Mouse (Mus musculus) erythroblast, embryonic 14.5 days (primary cell): ENCODE measurements at regions not wholly inside any gene's neighbourhood (a gene's known extent, or its start where the extent isn't known, plus 50 kb on each side); places are given as distances from the start of the nearest gene placed in this dataset.

ENCODE experiments used
- H3K27me3 ChIP-seq: 2 replicates; pipeline ENCODE4 v1.6.1; 2012; ENCODE audit warnings: inconsistent platforms; ENCODE audit not compliant: control insufficient read depth
- H3K36me3 ChIP-seq: 2 replicates; pipeline ENCODE4 v1.6.1; 2012; ENCODE audit warnings: mild to moderate bottlenecking, inconsistent platforms; ENCODE audit not compliant: control insufficient read depth
- H3K4me1 ChIP-seq: 2 replicates; pipeline ENCODE4 v1.6.1; 2012; ENCODE audit warnings: inconsistent platforms; ENCODE audit not compliant: control insufficient read depth
- H3K4me3 ChIP-seq: replicated peaks from 2 replicates; pipeline ENCODE3; 2012; ENCODE audit warnings: moderate library complexity, mild to moderate bottlenecking, inconsistent platforms
- H3K9me3 ChIP-seq: 2 replicates; pipeline ENCODE4 v1.6.1; 2012; ENCODE audit warnings: low read length, inconsistent platforms, mixed read lengths; ENCODE audit not compliant: control insufficient read depth
- GATA1 ChIP-seq: IDR thresholded peaks from 2 replicates; pipeline ENCODE4 v1.6.1; 2012; ENCODE audit warnings: low read length, inconsistent platforms, mixed read lengths
- TAL1 ChIP-seq: IDR thresholded peaks from 3 replicates; pipeline ENCODE4 v1.6.1; 2012; ENCODE audit warnings: low read length, inconsistent platforms, mixed read lengths

DNA sequence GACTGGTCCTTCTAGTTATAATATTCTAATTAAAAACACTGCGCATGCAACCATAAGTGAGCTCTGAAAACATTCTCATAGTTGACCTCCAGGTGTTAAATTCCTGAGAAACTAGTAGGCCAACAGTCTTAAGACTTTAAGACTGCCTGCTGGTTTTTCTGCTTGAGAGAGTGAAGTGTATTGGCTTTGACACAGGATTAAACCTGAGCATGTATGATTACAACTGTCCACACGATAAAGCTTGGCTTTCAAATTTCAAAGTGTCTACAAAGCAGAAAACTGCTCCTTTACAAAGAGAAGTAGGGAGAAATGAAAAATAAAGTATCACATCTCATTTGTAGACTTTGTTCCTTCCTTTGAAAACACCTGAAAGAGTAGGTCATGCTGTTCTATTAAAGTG lies 157.7 kb upstream of the Usp25 start:
- H3K27me3 ChIP-seq = no peaks in the 10 kb centered on the region
- no peak overlapping the region for H3K4me3 ChIP-seq
- H3K4me1 ChIP-seq = no peaks in the 10 kb centered on the region
- no peak for TF ChIP-seq TAL1
- TF ChIP-seq GATA1 = no peak
- H3K9me3 ChIP-seq = no peaks in the 10 kb centered on the region
- no peaks in the 10 kb centered on the region for H3K36me3 ChIP-seq

DNA sequence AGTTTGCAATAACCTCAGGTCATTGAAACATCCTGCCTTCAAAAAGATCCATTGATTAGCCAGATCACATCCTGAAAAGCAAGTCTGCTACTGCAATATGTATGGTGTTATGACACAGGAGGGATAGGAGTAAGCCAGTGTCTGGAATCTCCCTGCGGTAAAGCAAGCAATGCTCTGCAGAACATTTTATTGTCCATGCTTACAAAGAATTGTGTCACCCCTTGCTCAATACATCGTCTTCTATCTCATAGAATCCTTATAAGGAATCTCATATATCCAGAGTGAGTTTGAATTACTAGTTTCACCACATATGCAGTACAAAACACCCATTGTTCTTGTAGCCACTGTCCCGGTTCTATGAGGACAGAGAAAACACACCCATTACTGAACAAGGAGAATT lies 162.1 kb upstream of the Usp25 start:
- TF ChIP-seq TAL1 = no peak
- no peak for TF ChIP-seq GATA1
- no peaks in the 10 kb centered on the region for H3K27me3 ChIP-seq
- no peaks in the 10 kb centered on the region for H3K9me3 ChIP-seq
- H3K4me3 ChIP-seq = no peak overlapping the region
- H3K36me3 ChIP-seq = no peaks in the 10 kb centered on the region
- no peaks in the 10 kb centered on the region for H3K4me1 ChIP-seq

DNA sequence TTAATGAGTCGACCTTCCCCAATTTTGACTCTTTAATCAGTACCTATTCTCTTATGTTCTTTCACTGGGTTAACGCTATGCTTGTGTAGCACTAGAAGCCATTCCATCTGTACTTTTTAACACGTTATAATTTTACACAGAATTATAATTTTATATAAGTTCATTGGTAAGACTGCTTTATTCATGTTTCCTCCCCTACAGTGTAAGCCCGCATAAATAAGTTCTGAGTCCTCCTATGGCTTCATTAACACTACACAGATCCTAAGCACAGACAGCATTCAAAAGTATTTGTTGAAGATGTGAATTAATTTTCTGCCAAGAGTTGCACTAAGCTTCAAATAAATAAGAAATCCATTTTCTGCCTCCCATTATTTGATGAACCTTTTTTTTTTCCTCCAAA lies 176.1 kb upstream of the Usp25 start:
- TF ChIP-seq GATA1 (no peak), TAL1 (no peak)
- H3K9me3 ChIP-seq = no peaks in the 10 kb centered on the region
- H3K27me3 ChIP-seq = no peaks in the 10 kb centered on the region
- no peaks in the 10 kb centered on the region for H3K4me1 ChIP-seq
- no peaks in the 10 kb centered on the region for H3K36me3 ChIP-seq
- H3K4me3 ChIP-seq = no peak overlapping the region

DNA sequence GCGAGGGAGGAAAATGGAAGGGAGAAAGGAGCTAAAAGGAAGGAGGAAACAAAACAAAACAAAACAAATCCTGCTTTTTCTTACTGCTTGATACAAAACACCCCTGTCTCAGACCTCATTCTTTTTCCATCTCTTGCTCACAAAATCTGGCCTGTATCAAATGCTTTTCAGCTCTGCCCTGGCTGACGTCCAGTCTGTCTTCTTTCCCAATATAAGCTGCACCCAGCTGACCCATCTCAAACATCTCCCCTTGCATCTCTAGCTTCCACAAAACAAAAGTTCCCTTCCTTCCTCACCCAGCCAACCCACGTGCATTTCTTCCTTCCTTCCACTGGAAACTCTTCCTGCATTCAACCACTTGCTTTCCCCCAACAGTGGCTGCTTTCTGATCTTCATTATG lies 183.1 kb upstream of the Usp25 start:
- no peaks in the 10 kb centered on the region for H3K36me3 ChIP-seq
- H3K4me3 ChIP-seq = no peak overlapping the region
- no peaks in the 10 kb centered on the region for H3K27me3 ChIP-seq
- no peaks in the 10 kb centered on the region for H3K9me3 ChIP-seq
- TF ChIP-seq GATA1 (no peak), TAL1 (no peak)
- no peaks in the 10 kb centered on the region for H3K4me1 ChIP-seq

DNA sequence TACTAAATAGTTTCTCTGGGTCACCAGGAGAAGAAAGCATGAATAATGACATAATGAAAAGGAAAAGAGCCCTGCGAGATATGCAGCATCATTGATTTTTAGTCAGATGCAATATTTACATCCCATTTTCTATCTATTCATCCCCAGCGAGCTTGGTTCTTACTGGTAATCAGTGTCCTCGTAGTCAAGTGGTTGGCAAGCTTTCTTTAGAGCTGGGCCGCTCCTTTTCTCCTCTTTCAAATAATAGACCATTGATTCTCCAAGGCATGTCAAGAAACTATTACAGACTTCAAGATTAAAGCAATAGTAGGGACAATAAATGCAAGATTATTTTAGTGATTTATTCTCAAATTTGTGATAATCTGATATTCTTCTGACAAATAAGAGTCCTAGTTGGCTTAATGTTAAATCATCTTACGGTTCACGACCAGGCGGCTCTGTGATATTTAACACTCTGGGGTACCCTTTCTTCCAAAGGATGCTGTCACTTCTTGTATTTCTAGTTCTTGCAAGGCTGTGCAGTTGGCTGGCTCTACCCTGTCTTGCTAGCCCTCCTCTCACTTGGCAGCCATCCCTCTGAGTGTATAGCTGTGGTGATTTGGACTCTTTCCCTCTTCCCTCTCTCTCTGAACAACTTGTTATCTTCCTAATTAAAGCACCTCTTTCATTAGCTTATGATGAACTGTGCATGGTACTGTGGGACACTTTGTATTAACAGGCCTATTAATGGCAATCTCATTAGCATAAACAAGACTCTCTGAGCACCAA lies 185.6 kb upstream of the Usp25 start:
- no peaks in the 10 kb centered on the region for H3K36me3 ChIP-seq
- H3K4me3 ChIP-seq = no peak overlapping the region
- no peaks in the 10 kb centered on the region for H3K27me3 ChIP-seq
- no peaks in the 10 kb centered on the region for H3K9me3 ChIP-seq
- H3K4me1 ChIP-seq = no peaks in the 10 kb centered on the region
- TF ChIP-seq GATA1 = no peak
- TF ChIP-seq TAL1 = no peak

DNA sequence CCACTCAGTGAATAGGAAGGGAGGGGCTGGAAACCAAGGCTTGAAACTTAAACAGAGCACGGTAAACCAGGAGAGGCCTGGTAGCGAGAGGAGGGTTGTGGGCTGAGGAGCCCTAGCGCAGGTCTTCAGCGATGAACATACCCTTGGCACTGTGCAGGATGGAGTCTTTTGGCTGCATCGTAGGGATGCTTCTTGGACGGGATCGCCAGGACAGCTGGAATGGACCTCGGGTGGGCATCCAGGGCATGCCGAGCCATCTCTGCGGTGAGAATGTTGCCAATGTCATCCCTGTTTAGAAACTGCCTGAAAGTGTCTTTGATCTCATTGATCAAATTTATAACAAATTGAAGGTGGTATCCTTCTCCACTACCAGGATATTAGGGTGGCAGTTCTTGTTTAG lies 192.2 kb upstream of the Usp25 start:
- no peak overlapping the region for H3K4me3 ChIP-seq
- H3K36me3 ChIP-seq = no peaks in the 10 kb centered on the region
- TF ChIP-seq TAL1 (no peak), GATA1 (no peak)
- H3K9me3 ChIP-seq = no peaks in the 10 kb centered on the region
- H3K4me1 ChIP-seq = no peaks in the 10 kb centered on the region
- H3K27me3 ChIP-seq = no peaks in the 10 kb centered on the region

DNA sequence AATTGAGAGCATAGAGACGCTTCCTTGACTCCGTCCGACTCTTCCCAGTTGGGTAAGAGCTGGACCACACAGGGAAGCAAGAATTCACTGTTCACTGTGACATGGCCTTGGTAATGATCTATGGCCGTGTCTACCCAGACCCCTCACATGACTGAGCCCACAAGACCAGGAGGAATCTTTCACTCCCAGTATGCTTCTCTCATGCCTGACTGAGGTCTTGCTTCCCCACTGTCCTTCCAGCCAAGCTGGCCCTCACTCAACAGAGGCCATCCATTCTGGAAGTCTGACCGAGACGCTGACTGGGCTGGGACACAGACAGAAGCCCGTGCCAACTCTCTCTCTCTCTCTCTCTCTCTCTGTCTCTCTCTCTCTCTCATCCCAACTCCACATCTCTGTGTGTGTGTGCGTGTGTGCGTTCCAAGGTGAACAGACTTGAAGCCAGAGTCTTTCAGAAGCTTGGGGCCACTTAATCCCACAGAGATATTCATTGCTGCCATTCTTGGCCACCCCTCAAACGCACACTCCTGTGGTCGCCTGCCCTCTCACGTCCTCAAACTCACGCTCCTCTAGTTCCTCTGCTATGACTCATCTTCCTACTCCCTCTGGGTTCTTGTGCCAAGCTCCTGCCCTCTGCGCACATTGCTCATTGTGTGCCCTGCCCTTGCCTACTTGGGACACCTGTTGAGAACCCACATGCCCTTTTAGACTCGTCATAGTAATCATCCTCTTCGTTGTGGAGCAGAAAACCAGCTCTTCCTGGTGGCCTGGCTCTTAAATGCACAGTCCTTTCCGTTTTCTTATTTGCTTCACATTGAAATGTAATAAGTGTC lies 197.2 kb upstream of the Usp25 start:
- no peak for TF ChIP-seq GATA1
- TF ChIP-seq TAL1 = no peak
- no peaks in the 10 kb centered on the region for H3K27me3 ChIP-seq
- no peaks in the 10 kb centered on the region for H3K9me3 ChIP-seq
- no peaks in the 10 kb centered on the region for H3K4me1 ChIP-seq
- no peaks in the 10 kb centered on the region for H3K36me3 ChIP-seq
- H3K4me3 ChIP-seq = no peak overlapping the region

DNA sequence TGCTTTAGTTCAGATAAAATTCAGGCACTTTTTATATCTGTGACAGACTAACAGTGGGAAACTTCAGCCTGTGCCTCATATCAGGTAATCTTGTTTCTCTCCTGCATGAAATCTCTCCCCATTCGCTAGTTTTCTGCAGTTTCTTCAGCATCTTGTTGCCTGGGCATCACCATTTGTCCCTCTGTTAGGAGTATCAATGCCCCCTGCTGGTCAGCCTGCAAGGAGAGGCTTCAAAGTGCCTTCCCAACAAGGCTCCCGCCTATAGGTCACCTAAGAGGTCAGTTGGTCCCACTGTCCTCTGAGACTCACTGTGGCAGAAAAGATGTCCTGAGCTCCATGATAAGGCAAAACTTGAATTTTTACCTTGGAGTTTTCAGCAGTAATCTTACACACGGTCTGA lies 209.8 kb upstream of the Usp25 start:
- Histone ChIP-seq H3K27me3 (no peaks in the 10 kb centered on the region), H3K4me3 (no peak overlapping the region), H3K36me3 (no peaks in the 10 kb centered on the region), H3K9me3 (no peaks in the 10 kb centered on the region), H3K4me1 (no peaks in the 10 kb centered on the region)
- TF ChIP-seq GATA1 (no peak), TAL1 (no peak)

DNA sequence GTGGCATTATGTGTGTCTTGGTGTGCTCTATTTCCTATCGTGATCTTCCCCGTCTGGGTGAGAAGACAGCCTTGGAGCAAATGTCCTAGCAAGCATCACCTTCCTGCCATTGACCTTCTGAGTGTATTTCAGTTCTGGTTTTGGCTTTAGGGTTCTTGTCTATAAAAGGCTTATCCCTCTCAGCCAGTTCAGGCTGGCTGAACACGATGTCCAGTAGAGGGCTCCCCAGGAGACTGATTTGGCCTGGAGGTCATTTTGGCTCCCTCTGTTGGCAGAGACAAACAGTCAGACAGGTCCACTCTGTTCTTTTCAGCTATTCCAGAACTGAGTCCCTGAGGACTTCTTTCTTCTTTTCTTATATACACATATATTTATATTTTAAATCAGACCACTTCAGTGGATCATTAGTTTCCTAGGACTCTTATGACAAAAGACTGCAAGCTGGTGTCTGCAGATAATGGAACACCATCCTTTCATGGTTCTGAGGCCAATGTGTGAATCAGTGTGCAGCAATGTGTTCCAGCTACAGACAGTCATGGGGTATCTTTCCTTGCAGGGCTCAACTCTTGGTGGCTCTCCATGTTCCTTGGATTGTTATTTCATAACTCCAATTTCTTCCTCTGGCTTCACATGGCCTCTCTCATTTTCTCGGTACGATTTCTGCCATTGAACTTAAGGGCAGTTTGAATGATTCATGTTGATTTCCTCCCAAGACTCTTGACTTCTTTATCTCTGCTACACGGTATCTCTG lies 226.9 kb upstream of the Usp25 start:
- Histone ChIP-seq H3K27me3 (no peaks in the 10 kb centered on the region), H3K4me3 (no peak overlapping the region), H3K36me3 (no peaks in the 10 kb centered on the region), H3K4me1 (no peaks in the 10 kb centered on the region), H3K9me3 (no peaks in the 10 kb centered on the region)
- TF ChIP-seq TAL1 (no peak), GATA1 (no peak)
